25 mouse cellular contexts compared by ENCODE assay signal in the genomic region with DNA sequence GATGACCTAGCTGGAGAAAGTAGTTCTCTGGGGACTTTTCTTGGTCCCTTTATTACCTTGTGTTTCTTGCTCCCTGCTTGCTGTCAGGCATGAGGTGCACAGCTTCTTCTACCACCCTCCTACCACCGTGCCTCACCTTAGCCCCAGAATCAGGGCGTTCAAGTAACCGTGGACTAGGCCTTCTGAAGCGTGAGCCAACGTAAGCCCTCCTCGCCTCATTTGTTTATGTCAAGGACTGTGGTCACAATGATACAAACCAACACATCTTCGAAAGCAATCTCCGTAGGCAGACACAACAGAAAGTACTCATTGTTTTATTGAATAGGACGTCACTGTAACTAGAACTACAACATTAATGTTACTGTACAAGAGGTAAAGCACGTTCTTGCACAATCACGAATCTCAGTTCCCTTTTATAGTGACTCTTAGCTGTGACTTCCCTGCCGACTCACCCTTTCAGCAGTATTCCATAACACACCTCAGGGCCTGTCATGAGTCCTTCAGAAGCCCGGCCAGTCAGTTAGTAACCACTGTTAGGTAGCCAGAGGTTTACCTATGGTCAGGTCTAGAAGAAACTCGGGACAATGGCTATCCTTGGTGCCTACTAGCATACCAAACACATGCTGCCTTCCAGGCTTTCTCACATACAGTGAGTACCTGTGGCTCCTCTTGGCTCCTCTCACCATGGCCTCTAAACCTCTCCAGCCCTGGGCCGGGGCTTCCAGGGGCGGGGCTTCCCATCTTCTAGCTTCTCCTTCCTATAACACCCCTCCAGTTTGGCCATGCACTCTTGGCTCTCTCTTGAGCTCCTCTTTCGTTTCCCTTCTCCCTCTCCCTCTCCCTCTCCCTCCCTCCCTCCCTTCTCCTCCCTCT. TPM values are rescaled to one million over a fixed set of nuclear protein-coding genes. Genes with fewer than 3 reads are reported as not detected.
DNase-seq lines count a peak whose midpoint lies in the region; ATAC-seq and TF ChIP-seq lines count a peak whose summit lies in the region.
"Had no signal": no experiment of that assay in that cellular context is flagged by ENCODE, and none has a peak within 500 bp of the region (broad histone marks: within the 10 kb centered on the region; RNA-seq: fewer than 3 reads in every experiment).

No protein-coding gene starts in this region.

- in situ Hi-C loops in CH12.LX (cut with MboI; ENCODE audit: low pct_ligation_motif_present, low pct_unique_long_range_greater_than_20kb, low sequenced_read_pairs): no loop called here

- H3K9me3 ChIP-seq in liver, postnatal 0 days (ENCODE audit: low read length): no peaks in the 10 kb centered on the region
- H3K9me3 ChIP-seq in liver, embryonic 12.5 days (replicated peaks): no peaks in the 10 kb centered on the region
- no peaks in the 10 kb centered on the region for H3K9me3 ChIP-seq in CH12.LX (replicated peaks; ENCODE audit: low read length)
- H3K9me3 ChIP-seq: forebrain, embryonic 12.5 days; heart, embryonic 12.5 days; limb, embryonic 12.5 days; midbrain, embryonic 13.5 days had no signal

- H3K79me2 ChIP-seq in CH12.LX (replicated peaks; ENCODE audit: control insufficient read depth, extremely low read depth, insufficient read depth, poor library complexity, severe bottlenecking): no peaks in the 10 kb centered on the region

- H3K9ac ChIP-seq in liver, postnatal 0 days (replicated peaks): no peak overlapping the region
- H3K9ac ChIP-seq in liver, embryonic 12.5 days: no peak overlapping the region
- no peak overlapping the region for H3K9ac ChIP-seq in CH12.LX (ENCODE audit: insufficient read depth, low read depth)
- H3K9ac ChIP-seq: forebrain, embryonic 12.5 days; forebrain, postnatal 0 days; heart, embryonic 12.5 days; hindbrain, embryonic 14.5 days; limb, embryonic 12.5 days; midbrain, embryonic 13.5 days had no signal

- H3K36me3 ChIP-seq in liver, postnatal 0 days (replicated peaks; ENCODE audit: insufficient read depth, low read length): no peaks in the 10 kb centered on the region
- no peaks in the 10 kb centered on the region for H3K36me3 ChIP-seq in liver, embryonic 12.5 days
- no peaks in the 10 kb centered on the region for H3K36me3 ChIP-seq in CH12.LX (replicated peaks in 1 of 2; ENCODE audit: control insufficient read depth in 1 of 2, insufficient read depth in 1 of 2, low read length in 1 of 2)
- no peaks in the 10 kb centered on the region for H3K36me3 ChIP-seq in splenic B cell, adult 2 months (ENCODE audit: control insufficient read depth, insufficient read depth, low read length, poor library complexity, severe bottlenecking)
- H3K36me3 ChIP-seq: forebrain, embryonic 12.5 days; heart, embryonic 12.5 days; limb, embryonic 12.5 days; midbrain, embryonic 13.5 days had no signal

- peak; percentile 41; the same call in 1 of the 2 replicates for TF ChIP-seq EP300 in liver, postnatal 0 days (IDR thresholded peaks at IDR 0.05; ENCODE audit: low read depth)
- TF ChIP-seq EP300 in CH12.LX (IDR thresholded peaks at IDR 0.05; ENCODE audit: low read length): peak; percentile 63

- dilution Hi-C loops in CH12.LX (cut with MboI; ENCODE audit: extremely low pct_ligation_motif_present, extremely low pct_unique_long_range_greater_than_20kb, low sequenced_read_pairs): no loop called here

- H3K4me2 ChIP-seq in liver, postnatal 0 days (ENCODE audit: low read depth, low read length): no peak overlapping the region
- no peak overlapping the region for H3K4me2 ChIP-seq in liver, embryonic 12.5 days
- H3K4me2 ChIP-seq in CH12.LX (ENCODE audit: insufficient read depth, low read depth, poor library complexity, severe bottlenecking): peak overlapping the region; percentile 33; the same call in 1 of the 2 replicates
- H3K4me2 ChIP-seq: forebrain, embryonic 12.5 days; heart, embryonic 12.5 days; hindbrain, embryonic 14.5 days; limb, embryonic 12.5 days; midbrain, embryonic 13.5 days had no signal

- WGBS in liver, postnatal 0 days (ENCODE audit: insufficient replicate concordance): 66% methylated on average over 17 of the region's 17 CpGs
- 71% methylated on average over 17 of the region's 17 CpGs for WGBS in liver, embryonic 12.5 days (ENCODE audit: insufficient replicate concordance)

- TF ChIP-seq RAD21 in CH12.LX (IDR thresholded peaks at IDR 0.05; ENCODE audit: low read depth, low read length): no peak

- no peak for TF ChIP-seq POLR2A in CH12.LX (IDR thresholded peaks at IDR 0.05; ENCODE audit: low read depth, low read length)

- no peak overlapping the region for H3K4me3 ChIP-seq in liver, postnatal 0 days (ENCODE audit: low read depth, low read length)
- no peak overlapping the region for H3K4me3 ChIP-seq in liver, embryonic 12.5 days
- H3K4me3 ChIP-seq in CH12.LX (replicated peaks in 1 of 3; ENCODE audit: low read depth in 2 of 3, low read length in 2 of 3, poor library complexity in 1 of 3): no peak overlapping the region
- H3K4me3 ChIP-seq: erythroblast, embryonic 14.5 days; forebrain, embryonic 12.5 days; heart, embryonic 12.5 days; limb, embryonic 12.5 days; midbrain, embryonic 13.5 days had no signal

- H3K27ac ChIP-seq in liver, postnatal 0 days (ENCODE audit: low read depth): no peak overlapping the region
- H3K27ac ChIP-seq in liver, embryonic 12.5 days: no peak overlapping the region
- H3K27ac ChIP-seq in CH12.LX (ENCODE audit: insufficient read depth, low read depth): no peak overlapping the region
- H3K27ac ChIP-seq: forebrain, embryonic 12.5 days; hindbrain, embryonic 14.5 days; limb, embryonic 12.5 days; midbrain, embryonic 13.5 days had no signal

- ATAC-seq in liver, postnatal 0 days: peak; percentile 50
- no peak for ATAC-seq in liver, embryonic 12.5 days
- ATAC-seq in hematopoietic stem cell, adult 5-6 weeks (replicated peaks in 1 of 2; ENCODE audit: insufficient read depth in 1 of 2, low FRiP score in 2 of 2, low TSS enrichment in 1 of 2, low read depth in 1 of 2, poor library complexity in 2 of 2, severe bottlenecking in 2 of 2): peak; percentile 37 to 64; a peak in 3 of 4 replicates
- ATAC-seq: activated CD4-positive, CD25-positive, alpha-beta regulatory T cell, adult 4 months; forebrain, postnatal 0 days; intestine, postnatal 0 days; midbrain, embryonic 13.5 days had no signal

- no peak for DNase-seq in liver, postnatal 0 days
- DNase-seq in CH12.LX (ENCODE audit: extremely low read depth): no peak
- DNase-seq in splenic B cell, adult 2 months (ENCODE audit: low read depth, low spot score): peak; percentile 75
- DNase-seq in layer of hippocampus, postnatal 14 days (ENCODE audit: low spot score in 2 of 2): no peak
- DNase-seq in lung, postnatal 10 days: no peak
- DNase-seq: adrenal gland, adult 8-10 months; cerebellum, adult 11-12 months; cerebellum, adult 9-11 months; forebrain, postnatal 0 days; heart, postnatal 4 days; kidney, postnatal 14 days; layer of hippocampus, adult 9-11 months; lung, postnatal 14 days; thymus, postnatal 4 days had no signal

- H3K27me3 ChIP-seq in liver, postnatal 0 days (ENCODE audit: insufficient read depth, low read length): no peaks in the 10 kb centered on the region
- H3K27me3 ChIP-seq in liver, embryonic 12.5 days (replicated peaks): peaks cover 21% of the 10 kb centered on the region
- H3K27me3 ChIP-seq in CH12.LX (replicated peaks): no peaks in the 10 kb centered on the region
- no peaks in the 10 kb centered on the region for H3K27me3 ChIP-seq in splenic B cell, adult 2 months (ENCODE audit: control insufficient read depth, insufficient read depth, low read length, poor library complexity, severe bottlenecking)
- H3K27me3 ChIP-seq: forebrain, embryonic 12.5 days; heart, embryonic 12.5 days; limb, embryonic 12.5 days; midbrain, embryonic 13.5 days had no signal

- H3K4me1 ChIP-seq in liver, postnatal 0 days (ENCODE audit: insufficient read depth): peaks cover 5% of the 10 kb centered on the region
- H3K4me1 ChIP-seq in liver, embryonic 12.5 days: no peaks in the 10 kb centered on the region
- H3K4me1 ChIP-seq in CH12.LX (ENCODE audit: control insufficient read depth in 1 of 2, insufficient read depth in 2 of 2): peaks cover 13 to 17% of the 10 kb centered on the region in 2 experiments
- H3K4me1 ChIP-seq: forebrain, embryonic 12.5 days; heart, embryonic 12.5 days; limb, embryonic 12.5 days; midbrain, embryonic 13.5 days had no signal

- no peak for TF ChIP-seq CTCF in liver, postnatal 0 days (IDR thresholded peaks at IDR 0.05; ENCODE audit: low read depth)
- no peak for TF ChIP-seq CTCF in CH12.LX (conservative IDR thresholded peaks at IDR 0.05 in 1 of 2, IDR thresholded peaks at IDR 0.05 in 1 of 2; ENCODE audit: low read depth in 2 of 2, low read length in 2 of 2)

TF ChIP-seq in CH12.LX, 34 proteins besides CTCF, POLR2A, EP300 and RAD21:
- TF ChIP-seq USF2 (conservative IDR thresholded peaks at IDR 0.05; ENCODE audit: low read depth, low read length) (no peak), BHLHE40 (IDR thresholded peaks at IDR 0.05; ENCODE audit: low read depth, low read length) (peak; percentile 80), IRF4 (IDR thresholded peaks at IDR 0.05; ENCODE audit: low read depth, low read length) (peak; percentile 75), MYC (IDR thresholded peaks at IDR 0.05; ENCODE audit: low read depth, low read length) (0 out of 2 replicates have a peak, but pooled peaks have one; percentile 16)
TF ChIP-seq in CH12.LX: peak in this region for 3.

RNA-seq across cellular contexts. Expression of a gene that starts 42.1 kb away (rescaled TPM):
- polyA plus RNA-seq in liver, postnatal 0 days (2015; fragmentation: Nextera tagmentation; extraction: Ambion mirVana): 104 and 109 TPM in 2 replicates
- polyA plus RNA-seq in liver, embryonic 12.5 days (2016; fragmentation: Nextera tagmentation; extraction: Ambion mirVana): 32.2 and 35.8 TPM in 2 replicates
- total RNA-seq in CH12.LX (2012; rRNA removed): 64.3 and 99.9 TPM in 2 replicates
- total RNA-seq in CH12.LX (2014; rRNA removed): 235 and 258 TPM in 2 replicates
- 151 and 161 TPM in 2 replicates for polyA plus RNA-seq in CH12.LX (2012; ENCODE audit: insufficient read length, low read depth)
- 739 and 944 TPM in 2 replicates for total RNA-seq in hematopoietic stem cell, adult 5-6 weeks (2017)
- not detected for total RNA-seq in layer of hippocampus, postnatal 14 days (2021)
- total RNA-seq: left cerebral cortex, postnatal 25 days had no signal
- polyA plus RNA-seq: midbrain, embryonic 13.5 days had no signal

Comparison
In these comparisons a context has a peak if more than half of its experiments do, and no peak if none do; other contexts are left out.
1. RNA of a gene that starts 42.1 kb away (total RNA-seq): 739 to 944 TPM in hematopoietic stem cell, adult 5-6 weeks and 64.3 to 258 TPM in CH12.LX; not detected in layer of hippocampus, postnatal 14 days; every median in the first group is over 10 times any median in the second.